Mouse (Mus musculus) liver, adult 2 months (tissue): ENCODE data around the gene Stoml2.

Experiments used
- CTCF ChIP-seq: fragments of 200-500 bp; IDR thresholded peaks from 2 replicates; pipeline ENCODE4 v1.5.1; 2011; ENCODE audit warnings: low read depth, low read length, control low read depth
- POLR2A ChIP-seq: fragments of 200-500 bp; IDR thresholded peaks from 2 replicates; pipeline ENCODE4 v1.6.1; 2011; ENCODE audit warnings: low read length, control low read depth; ENCODE audit not compliant: insufficient read depth; ENCODE audit errors: extremely low read depth

GRCm38 (mm10) chr4:43021341-43021740 lies 10.2 kb downstream of the Stoml2 start:
- TF ChIP-seq POLR2A (no peak), CTCF (no peak)
